Mouse (Mus musculus) mouse trophoblast stem cell (cell line): ENCODE measurements around the gene Itprip.

ENCODE experiments used
- in situ Hi-C, 2 experiments: fragments of 300-500 bp; cut with MseI, MboI; formaldehyde crosslinking; loops; 2 replicates in 1 of 2; 3 replicates in 1 of 2; pipeline ENCODE4 v1.15.1; 2025

Itprip gene

GRCm38 (mm10) chr19:47919126-47919965, at the start of gene Itprip, which contains the start of gene Cfap43:
Gene Itprip, minus strand, starts transcription at chr19:47919299.
Gene Cfap43, minus strand, starts transcription at chr19:47919287.
- in situ Hi-C loops = no loop called here

- in situ Hi-C loops = no loop called here
Measured at GRCm38 (mm10) chr19:47958181-47958580, 39.1 kb upstream of the Itprip start.

- in situ Hi-C loops = no loop called here
Measured at GRCm38 (mm10) chr19:47953169-47953568, 34.1 kb upstream of the Itprip start.

- in situ Hi-C loops = no loop called here
Measured at GRCm38 (mm10) chr19:47950946-47951345, 31.8 kb upstream of the Itprip start.

- in situ Hi-C loops = no loop called here
Measured at GRCm38 (mm10) chr19:47946821-47947465, 27.8 kb upstream of the Itprip start.

- in situ Hi-C loops = no loop called here
Measured at GRCm38 (mm10) chr19:47939361-47939760, 20.3 kb upstream of the Itprip start.

- in situ Hi-C loops = no loop called here
Measured at GRCm38 (mm10) chr19:47937443-47938406, 18.6 kb upstream of the Itprip start, which contains the start of gene Cfap58. Gene Cfap58, plus strand, starts transcription at chr19:47937675.

GRCm38 (mm10) chr19:47936938-47937337, 17.8 kb upstream of the Itprip start:
- in situ Hi-C loops = no loop called here

- in situ Hi-C loops = no loop called here
Measured at GRCm38 (mm10) chr19:47936490-47936889, 17.4 kb upstream of the Itprip start.

GRCm38 (mm10) chr19:47935530-47935929, 16.4 kb upstream of the Itprip start:
- in situ Hi-C loops = no loop called here

GRCm38 (mm10) chr19:47934636-47935238, 15.6 kb upstream of the Itprip start:
- in situ Hi-C loops = loop anchor here in 1 of 2 experiments (5.0 kb wide), 1 partner anchor 52 kb away; no protein-coding TSS in a partner anchor

GRCm38 (mm10) chr19:47934146-47934545, 15.0 kb upstream of the Itprip start:
- in situ Hi-C loops = loop anchor here in 1 of 2 experiments (5.0 kb wide), 1 partner anchor 52 kb away; no protein-coding TSS in a partner anchor

GRCm38 (mm10) chr19:47931982-47932638, 13.0 kb upstream of the Itprip start:
- in situ Hi-C loops = loop anchor here in 1 of 2 experiments (5.0 kb wide), 1 partner anchor 50 kb away; no protein-coding TSS in a partner anchor

GRCm38 (mm10) chr19:47929043-47929442, 9.9 kb upstream of the Itprip start:
- in situ Hi-C loops = loop anchor here in 1 of 2 experiments (5.0 kb wide), 1 partner anchor 47 kb away; no protein-coding TSS in a partner anchor

GRCm38 (mm10) chr19:47927032-47927431, 7.9 kb upstream of the Itprip start:
- in situ Hi-C loops = loop anchor here in 1 of 2 experiments (5.0 kb wide), 1 partner anchor 45 kb away; no protein-coding TSS in a partner anchor

- in situ Hi-C loops = loop anchor here in 1 of 2 experiments (5.0 kb wide), 1 partner anchor 44 kb away; no protein-coding TSS in a partner anchor
Measured at GRCm38 (mm10) chr19:47925819-47926218, 6.7 kb upstream of the Itprip start.

- in situ Hi-C loops = no loop called here
Measured at GRCm38 (mm10) chr19:47919966-47920375, 872 bp upstream of the Itprip start.

- in situ Hi-C loops = no loop called here
Measured at GRCm38 (mm10) chr19:47918455-47919101, 521 bp downstream of the Itprip start.

GRCm38 (mm10) chr19:47918016-47918415, 1.1 kb downstream of the Itprip start:
- in situ Hi-C loops = no loop called here
